Mouse (Mus musculus): Measurements from ENCODE around the gene Zic5. TPM values are rescaled to one million over a fixed set of nuclear protein-coding genes. Genes with fewer than 3 reads are reported as not detected.
"Not testable (repeated sequence)": the region's sequence is repeated elsewhere in the genome, so short reads cannot be mapped to it uniquely, and the experiment has no call there.

Gene Zic5
- polyA plus RNA-seq, 2 experiments from 2014 or later, result not detected

GRCm38 (mm10) chr14:122463734-122464341, 1.6 kb downstream of the Zic5 start:
- ATAC-seq, result peak; percentile 72

GRCm38 (mm10) chr14:122463080-122463691, 2.3 kb downstream of the Zic5 start:
- ATAC-seq, result no peak

GRCm38 (mm10) chr14:122462689-122463079, 2.8 kb downstream of the Zic5 start:
- no peak for ATAC-seq

- no peak for ATAC-seq
These were observed 3.5 kb downstream of the Zic5 start for GRCm38 (mm10) chr14:122461966-122462365.

GRCm38 (mm10) chr14:122461500-122461899, 4.0 kb downstream of the Zic5 start:
- ATAC-seq, result no peak

GRCm38 (mm10) chr14:122460226-122460625, 5.3 kb downstream of the Zic5 start:
- ATAC-seq, result no peak

- no peak for ATAC-seq
These were observed 5.7 kb downstream of the Zic5 start for GRCm38 (mm10) chr14:122459776-122460175.

- ATAC-seq, result not testable (repeated sequence)
These were observed 6.1 kb downstream of the Zic5 start for GRCm38 (mm10) chr14:122459332-122459731.

- ATAC-seq, result no peak
These were observed 9.9 kb downstream of the Zic5 start for GRCm38 (mm10) chr14:122455562-122455958.

- ATAC-seq, result no peak
These were observed 10.4 kb downstream of the Zic5 start for GRCm38 (mm10) chr14:122454901-122455561.

GRCm38 (mm10) chr14:122453996-122454738, 11.3 kb downstream of the Zic5 start:
- no peak for ATAC-seq

- no peak for ATAC-seq
These were observed 12.0 kb downstream of the Zic5 start for GRCm38 (mm10) chr14:122453388-122453995.

- ATAC-seq, result no peak
These were observed 12.6 kb downstream of the Zic5 start for GRCm38 (mm10) chr14:122452701-122453387.

- no peak for ATAC-seq
These were observed 13.8 kb downstream of the Zic5 start for GRCm38 (mm10) chr14:122451551-122452145.

- ATAC-seq, result no peak
These were observed 14.7 kb downstream of the Zic5 start, which contains the start of gene Gm5089 for GRCm38 (mm10) chr14:122450496-122451382. Gm5089 (minus strand) TSS chr14:122451115.

GRCm38 (mm10) chr14:122449601-122450495, 15.6 kb downstream of the Zic5 start:
- no peak for ATAC-seq

GRCm38 (mm10) chr14:122436850-122437249, 28.6 kb downstream of the Zic5 start:
- no peak for ATAC-seq

- ATAC-seq, result no peak
These were observed 31.4 kb downstream of the Zic5 start for GRCm38 (mm10) chr14:122434039-122434438.

GRCm38 (mm10) chr14:122432558-122432957, 32.9 kb downstream of the Zic5 start:
- no peak for ATAC-seq

GRCm38 (mm10) chr14:122427654-122428053, 37.8 kb downstream of the Zic5 start:
- no peak for ATAC-seq
